In genomic region chr1:123467729-123468128, GRCm38 (mm10) we compare ENCODE assay signal across 19 mouse cellular contexts.
A peak's percentile ranks its signal among the peaks of the same experiment; 100 is the strongest.
DNase-seq lines count a peak whose midpoint lies in the region; ATAC-seq and TF ChIP-seq lines count a peak whose summit lies in the region.
"Had no signal": no experiment of that assay in that cellular context is flagged by ENCODE, and none has a peak within 500 bp of the region (broad histone marks: within the 10 kb centered on the region; RNA-seq: fewer than 3 reads in every experiment).

No protein-coding gene starts in this region.

- no peak overlapping the region for H3K27ac ChIP-seq in liver, embryonic 14.5 days
- no peak overlapping the region for H3K27ac ChIP-seq in forebrain, embryonic 14.5 days (ENCODE audit: low read depth, low read length)
- H3K27ac ChIP-seq: embryonic facial prominence, embryonic 13.5 days; forebrain, embryonic 12.5 days; gastrocnemius, adult 2 months; heart, embryonic 13.5 days had no signal

- no peak for TF ChIP-seq CTCF in liver, embryonic 14.5 days (IDR thresholded peaks at IDR 0.05; ENCODE audit: low read depth)

- DNase-seq in kidney, adult 9 months, result peak; percentile 66
- DNase-seq in kidney, adult 18-20 months, result no peak
- DNase-seq in kidney, postnatal 14 days, result peak; percentile 13
- DNase-seq in liver, embryonic 14.5 days (ENCODE audit: low read depth in 3 of 3, low spot score in 3 of 3), result peak in 1 of 3 experiments; percentile 2
- DNase-seq in yolk sac, embryonic 10.5 days (ENCODE audit: low spot score), result peak; percentile 2
- no peak for DNase-seq in lung, postnatal 36 days
- no peak for DNase-seq in forebrain, embryonic 14.5 days (ENCODE audit: low spot score)
- DNase-seq: adrenal gland, adult 2 months; adrenal gland, postnatal 25 days; cerebellum, adult 18-20 months; cerebellum, adult 9-11 months; cerebellum, postnatal 36 days; gastrocnemius, adult 2 months; gastrocnemius, postnatal 25 days; heart, adult 11 months; heart, postnatal 36 days had no signal

- no peaks in the 10 kb centered on the region for H3K36me3 ChIP-seq in liver, embryonic 14.5 days (replicated peaks; ENCODE audit: control insufficient read depth, insufficient read depth, low read depth)
- H3K36me3 ChIP-seq in forebrain, embryonic 14.5 days (ENCODE audit: control insufficient read depth, insufficient read depth, low read length), result no peaks in the 10 kb centered on the region
- H3K36me3 ChIP-seq: embryonic facial prominence, embryonic 13.5 days; forebrain, embryonic 12.5 days; heart, embryonic 13.5 days had no signal

- H3K4me3 ChIP-seq in liver, embryonic 14.5 days (ENCODE audit: insufficient read depth in 1 of 2, low read depth in 2 of 2, low read length in 2 of 2), result no peak overlapping the region
- H3K4me3 ChIP-seq in forebrain, embryonic 14.5 days (ENCODE audit: low read depth, low read length), result no peak overlapping the region
- H3K4me3 ChIP-seq: embryonic facial prominence, embryonic 13.5 days; forebrain, embryonic 12.5 days; gastrocnemius, adult 2 months; heart, embryonic 13.5 days had no signal

- no peaks in the 10 kb centered on the region for H3K4me1 ChIP-seq in liver, embryonic 14.5 days (replicated peaks; ENCODE audit: control insufficient read depth in 2 of 2, insufficient read depth in 2 of 2, low read length in 1 of 2)
- H3K4me1 ChIP-seq in forebrain, embryonic 14.5 days (ENCODE audit: control insufficient read depth, insufficient read depth, low read length), result no peaks in the 10 kb centered on the region
- H3K4me1 ChIP-seq: embryonic facial prominence, embryonic 13.5 days; forebrain, embryonic 12.5 days; heart, embryonic 13.5 days had no signal

- H3K27me3 ChIP-seq in liver, embryonic 14.5 days (ENCODE audit: control insufficient read depth, insufficient read depth, low read length), result no peaks in the 10 kb centered on the region
- H3K27me3 ChIP-seq in forebrain, embryonic 14.5 days (replicated peaks; ENCODE audit: control insufficient read depth, insufficient read depth, low read length), result no peaks in the 10 kb centered on the region
- H3K27me3 ChIP-seq: embryonic facial prominence, embryonic 13.5 days; forebrain, embryonic 12.5 days; heart, embryonic 13.5 days had no signal

- H3K9ac ChIP-seq in liver, embryonic 14.5 days (replicated peaks), result no peak overlapping the region
- no peak overlapping the region for H3K9ac ChIP-seq in forebrain, embryonic 14.5 days (ENCODE audit: low read length)
- H3K9ac ChIP-seq: embryonic facial prominence, embryonic 13.5 days; forebrain, embryonic 12.5 days; heart, embryonic 13.5 days had no signal

- H3K9me3 ChIP-seq in liver, embryonic 14.5 days (ENCODE audit: control insufficient read depth, low read length), result no peaks in the 10 kb centered on the region
- no peaks in the 10 kb centered on the region for H3K9me3 ChIP-seq in forebrain, embryonic 14.5 days (replicated peaks; ENCODE audit: control insufficient read depth, low read length)
- H3K9me3 ChIP-seq: embryonic facial prominence, embryonic 13.5 days; forebrain, embryonic 12.5 days; heart, embryonic 13.5 days had no signal

- H3K4me2 ChIP-seq in liver, embryonic 14.5 days (ENCODE audit: low read depth), result no peak overlapping the region
- H3K4me2 ChIP-seq in forebrain, embryonic 14.5 days (ENCODE audit: low read length), result no peak overlapping the region
- H3K4me2 ChIP-seq: embryonic facial prominence, embryonic 13.5 days; forebrain, embryonic 12.5 days; heart, embryonic 13.5 days had no signal

- WGBS in liver, embryonic 14.5 days (ENCODE audit: insufficient replicate concordance), result 42% methylated on average over 1 of the region's 1 CpGs
- WGBS in forebrain, embryonic 14.5 days, result 60% methylated on average over 1 of the region's 1 CpGs

- peak; percentile 41; the same call in 1 of the 2 replicates for ATAC-seq in liver, embryonic 14.5 days (ENCODE audit: insufficient read depth)
- ATAC-seq in forebrain, embryonic 14.5 days, result no peak

- TF ChIP-seq EP300 in liver, embryonic 14.5 days (IDR thresholded peaks at IDR 0.05; ENCODE audit: low read depth), result no peak

Comparison
In these comparisons a context has a peak if more than half of its experiments do, and no peak if none do; other contexts are left out.
1. DNase-seq: peak in kidney, adult 9 months (single experiment), kidney, postnatal 14 days (single experiment) and yolk sac, embryonic 10.5 days (single experiment); none in kidney, adult 18-20 months (single experiment), lung, postnatal 36 days (single experiment) and forebrain, embryonic 14.5 days (single experiment).